Mouse (Mus musculus) retina, postnatal 7 days (tissue): ENCODE results near the gene Wwp2.

ENCODE experiments used
- DNase-seq: peaks from one replicate; pipeline ENCODE4 v3.0.0-alpha.2; 2012; ENCODE audit warnings: low read depth, low spot score

The Wwp2 gene

DNA sequence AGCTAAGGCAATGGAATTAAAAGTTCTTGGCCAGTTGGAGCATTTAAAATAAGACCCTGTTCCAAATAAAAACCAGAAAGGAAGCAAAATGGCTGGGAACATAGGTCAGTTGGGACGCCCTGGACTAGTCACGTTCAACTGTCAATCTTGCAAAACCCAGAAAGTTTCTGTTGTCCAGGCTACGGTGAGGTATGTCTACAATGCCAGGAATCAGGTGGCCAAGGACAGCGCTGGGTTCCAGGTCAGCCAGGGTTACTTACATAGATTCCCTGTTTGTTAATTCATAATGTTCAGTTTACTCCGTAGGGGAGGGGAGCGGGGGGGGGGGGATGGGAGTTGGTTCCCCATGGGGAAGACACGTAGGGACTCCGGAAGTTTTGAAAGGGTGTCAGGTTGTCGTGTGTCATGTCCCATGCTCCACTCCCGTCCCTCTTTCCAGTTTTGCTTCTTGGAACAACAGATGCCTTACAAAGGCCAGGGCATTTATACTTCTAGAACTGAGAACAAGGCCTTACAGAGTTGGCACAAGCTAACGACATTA, 674 bp upstream of the Wwp2 start:
- no peak for DNase-seq

DNA sequence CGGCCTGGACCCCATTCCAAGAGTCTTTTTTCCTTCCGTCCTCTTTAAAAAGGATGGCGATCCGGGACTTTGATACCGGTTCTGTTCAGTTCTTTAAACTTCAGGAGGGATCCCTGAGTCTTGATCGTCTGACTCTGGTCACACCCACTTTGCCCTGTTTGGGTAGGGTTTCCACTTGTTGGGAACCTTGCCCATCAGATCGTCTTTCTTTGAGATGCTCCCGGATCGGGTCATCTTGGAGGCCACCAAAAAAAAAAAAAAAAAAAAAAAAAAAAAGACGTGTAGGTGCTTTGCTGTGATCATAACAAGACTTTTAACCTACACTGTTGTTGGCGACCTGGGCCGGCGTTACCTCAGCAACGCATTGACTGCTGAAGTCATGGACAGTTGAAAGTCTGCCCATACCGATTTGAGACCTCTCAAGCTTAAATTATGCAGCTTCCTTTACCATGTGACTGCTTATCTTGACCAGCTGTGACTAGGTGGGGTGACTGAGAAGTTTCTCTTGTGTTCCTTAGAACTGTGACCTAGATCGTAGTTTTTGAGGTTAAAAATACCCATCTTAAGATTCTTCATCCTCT, 766 bp downstream of the Wwp2 start:
- DNase-seq: no peak

DNA sequence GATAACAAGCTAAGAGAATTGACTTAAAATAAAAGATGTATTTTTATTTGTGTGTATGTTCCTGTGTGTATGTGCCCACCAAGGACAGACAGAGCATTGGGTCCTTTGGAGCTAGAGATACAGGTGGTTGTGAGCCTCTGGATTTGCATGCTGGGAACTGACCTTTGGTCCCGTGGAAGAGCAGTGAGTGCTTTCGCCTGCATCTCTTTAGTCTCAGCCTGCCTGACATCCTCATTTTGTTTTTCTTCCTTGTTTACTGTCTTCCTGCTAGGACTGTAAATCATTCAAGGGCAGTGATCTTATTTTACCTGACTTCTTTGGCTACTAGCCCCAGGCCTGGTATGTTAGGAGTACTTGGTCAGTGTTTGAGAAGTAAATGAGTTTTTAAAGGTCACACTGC, 1.5 kb downstream of the Wwp2 start:
- no peak for DNase-seq

DNA sequence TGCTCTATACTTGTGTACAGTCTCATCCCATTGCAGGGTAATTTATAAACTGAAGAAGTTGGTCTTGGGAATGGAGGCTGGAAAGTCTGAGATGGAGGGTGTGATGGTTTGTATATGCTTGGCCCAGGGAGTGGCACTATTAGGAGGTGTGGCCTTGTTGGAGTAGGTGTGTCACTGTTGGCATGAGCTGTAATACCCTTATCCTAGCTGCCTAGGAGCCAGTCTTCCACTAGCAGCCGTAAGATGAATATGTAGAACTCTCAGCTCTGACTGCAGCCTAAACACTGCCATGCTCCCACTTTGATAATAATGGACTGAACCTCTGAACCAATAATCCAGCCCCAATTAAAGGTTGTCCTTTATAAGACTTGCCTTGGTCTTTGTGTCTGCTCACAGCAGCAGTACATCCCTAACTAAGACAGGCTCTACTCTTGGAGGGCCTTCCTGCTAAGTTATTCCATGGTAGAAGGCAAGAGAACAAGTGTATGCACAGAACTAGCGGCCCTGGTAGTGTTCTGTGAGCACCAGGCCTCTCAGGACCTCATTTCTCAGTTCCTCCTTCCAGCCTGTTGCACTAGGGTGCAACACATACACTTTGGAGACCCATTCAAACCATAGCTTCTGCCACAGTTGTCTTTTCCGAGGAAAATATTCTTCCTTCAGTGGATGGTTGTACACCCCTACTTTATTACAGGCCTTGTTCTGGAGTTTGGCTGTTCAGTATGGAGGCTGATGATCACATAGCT, 3.9 kb downstream of the Wwp2 start:
- DNase-seq: no peak

- no peak for DNase-seq
These were observed 8.5 kb downstream of the Wwp2 start for GRCm38 (mm10) chr8:107444626-107445025.

DNA sequence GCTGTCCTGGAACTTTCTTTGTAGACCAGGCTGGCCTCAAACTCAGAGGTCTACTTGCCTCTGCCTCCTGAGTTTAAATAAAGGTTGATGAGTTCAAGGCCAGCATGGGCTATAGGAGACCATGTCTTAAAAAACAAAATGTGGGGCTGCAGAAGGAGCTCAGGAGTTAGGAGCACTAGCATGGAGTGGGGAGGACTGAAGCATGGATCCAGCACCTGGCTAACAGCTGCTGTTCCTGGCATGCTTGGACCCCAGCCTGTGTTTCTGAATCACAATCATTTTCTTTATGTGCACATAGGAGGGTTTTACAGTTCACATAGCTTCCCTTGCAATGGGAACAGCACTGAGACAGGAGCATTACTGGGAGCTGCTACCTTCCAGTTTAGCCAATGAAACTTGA, 11.5 kb downstream of the Wwp2 start:
- DNase-seq: no peak

- no peak for DNase-seq
These were observed 12.3 kb downstream of the Wwp2 start for GRCm38 (mm10) chr8:107448382-107448889.

DNA sequence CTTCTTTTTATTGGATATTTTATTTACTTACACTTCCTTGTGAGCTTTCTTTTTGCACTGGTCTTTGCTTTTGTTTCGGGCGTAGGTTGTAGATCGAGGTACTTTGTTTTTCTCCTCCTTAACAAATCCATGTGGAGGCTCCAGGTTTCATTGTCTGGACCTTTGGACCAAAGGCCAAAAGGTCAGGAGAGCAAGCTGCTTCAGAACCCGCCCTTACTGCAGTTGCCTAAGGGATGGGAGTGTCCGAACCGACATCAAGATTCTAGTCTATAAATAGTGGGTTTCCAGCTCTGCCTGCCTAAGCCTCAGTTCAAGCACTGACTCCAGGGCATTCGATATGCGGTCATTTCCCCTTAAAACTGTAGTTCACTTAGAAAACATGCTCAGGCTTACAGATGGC, 13.0 kb downstream of the Wwp2 start:
- no peak for DNase-seq

DNA sequence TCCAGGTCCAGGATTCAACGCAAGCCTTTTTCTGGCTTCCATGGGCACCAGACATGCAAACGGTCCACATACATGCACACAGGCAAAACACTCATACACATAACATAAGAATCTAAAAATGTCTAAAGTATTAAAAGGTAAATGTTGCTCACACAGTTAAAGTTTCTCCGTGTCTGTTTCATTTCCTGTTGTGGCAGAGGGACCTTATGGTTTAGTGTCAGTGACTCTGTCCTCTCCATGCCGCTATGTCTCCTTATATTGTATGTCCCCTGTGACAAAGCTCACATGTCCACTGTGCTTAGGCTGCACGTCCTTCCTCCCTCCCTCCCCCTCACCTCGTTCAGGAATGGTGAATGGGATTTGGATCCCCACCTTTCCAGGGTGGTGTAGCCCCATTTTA, 13.5 kb downstream of the Wwp2 start:
- no peak for DNase-seq

DNA sequence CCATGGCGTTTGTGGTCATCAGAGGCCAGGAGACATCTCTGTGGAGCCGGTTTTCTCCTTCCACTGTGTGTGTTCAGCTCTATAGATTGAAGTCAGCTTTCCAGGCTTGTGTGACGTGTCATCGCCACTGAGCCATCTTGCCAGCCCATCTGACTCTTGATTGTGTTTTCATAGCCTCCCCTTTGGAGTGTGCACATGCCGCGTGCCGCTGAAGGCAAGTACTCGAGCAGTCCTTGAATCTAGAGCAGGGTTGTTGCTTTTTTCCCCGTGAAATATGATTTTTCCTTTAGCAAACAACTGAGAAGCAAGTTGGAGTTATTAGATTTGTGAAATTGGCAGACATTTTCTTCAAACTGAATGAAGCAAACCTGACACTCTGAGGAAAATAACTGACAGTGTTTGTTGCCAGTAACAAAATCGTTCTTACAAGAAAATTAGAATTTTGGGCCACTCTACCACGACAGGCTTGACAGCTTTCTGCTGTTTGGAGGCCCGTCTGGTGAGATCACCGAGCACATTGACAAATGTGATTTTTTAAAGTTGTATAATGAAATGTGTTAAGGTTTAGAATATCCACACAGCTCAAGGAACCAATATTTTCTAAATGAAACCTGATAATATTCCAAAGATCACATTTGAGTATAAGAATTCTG, 15.4 kb downstream of the Wwp2 start:
- DNase-seq: no peak

- no peak for DNase-seq
These were observed 17.2 kb downstream of the Wwp2 start for GRCm38 (mm10) chr8:107453386-107453785.

DNA sequence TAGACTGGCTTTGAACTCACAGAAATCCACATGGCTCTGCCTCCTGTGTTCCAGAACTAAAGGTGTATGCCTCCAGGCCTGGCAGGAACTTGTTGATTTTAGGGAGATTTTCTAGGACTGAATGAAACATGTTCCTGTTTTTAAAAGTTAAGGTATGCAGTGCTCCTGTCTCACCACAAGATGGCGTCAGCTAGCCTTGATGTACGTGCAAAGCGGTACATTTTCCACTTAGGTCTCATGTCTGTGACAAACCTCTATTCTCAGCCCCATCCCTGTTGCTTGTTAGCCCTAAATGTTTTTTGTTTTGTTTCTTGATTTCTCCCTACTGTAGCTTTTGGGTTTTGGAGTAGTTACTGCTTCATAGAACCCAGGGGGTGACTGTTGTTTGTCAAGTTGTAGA, 19.1 kb downstream of the Wwp2 start:
- no peak for DNase-seq

DNA sequence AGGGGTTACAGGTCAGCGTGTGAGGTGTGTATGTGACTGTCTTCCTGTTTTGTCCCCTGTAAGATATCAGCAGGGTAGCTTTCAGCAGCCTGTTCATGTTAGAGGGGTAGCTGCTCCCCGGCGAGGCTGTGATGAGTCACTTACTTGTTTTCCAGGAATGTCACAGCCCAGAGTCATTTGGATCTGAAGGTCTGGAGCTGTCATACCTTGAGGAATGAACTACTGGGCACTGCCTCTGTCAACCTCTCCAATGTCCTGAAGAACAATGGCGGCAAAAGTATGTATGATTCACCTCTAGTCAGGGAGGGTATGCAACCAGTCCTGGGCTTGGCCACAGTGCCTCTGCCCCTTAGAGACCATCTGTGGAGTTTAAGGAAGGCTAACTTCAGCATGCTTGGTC, 21.6 kb downstream of the Wwp2 start:
- no peak for DNase-seq

- no peak for DNase-seq
These were observed 22.1 kb downstream of the Wwp2 start for GRCm38 (mm10) chr8:107458281-107458680.

GRCm38 (mm10) chr8:107462423-107462822, 26.3 kb downstream of the Wwp2 start:
- DNase-seq: no peak

DNA sequence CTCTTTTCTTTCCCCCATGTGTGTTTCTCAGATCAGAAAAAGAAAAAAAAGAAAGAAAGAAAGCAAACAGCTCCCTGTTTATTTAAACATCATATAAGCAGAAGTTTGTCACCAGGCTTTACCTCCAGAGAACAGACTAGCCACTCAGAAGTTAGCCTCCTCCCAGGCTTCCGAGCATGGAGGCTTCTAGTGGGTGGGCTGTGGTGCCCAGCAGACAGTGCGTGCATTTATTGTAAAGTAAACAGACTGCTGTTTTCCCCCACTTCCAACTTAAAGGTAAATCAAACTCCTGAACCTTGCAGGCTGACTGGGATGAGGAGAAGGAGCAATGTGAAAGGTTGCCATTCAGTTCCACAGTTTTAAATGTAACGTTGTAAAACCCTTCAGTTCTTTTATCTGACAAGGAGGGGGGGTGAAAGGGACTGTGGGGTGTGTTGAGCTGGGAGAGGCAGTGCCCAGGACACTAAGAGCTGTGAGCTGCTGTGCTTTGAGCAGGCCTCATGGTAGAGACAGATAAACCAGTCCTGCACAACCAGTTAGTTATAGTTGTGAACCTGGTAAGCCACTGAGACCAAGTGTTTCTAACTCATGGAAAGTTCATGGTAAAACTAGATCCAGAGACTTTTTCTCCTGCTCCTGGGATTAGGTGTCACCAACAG, 29.3 kb downstream of the Wwp2 start:
- DNase-seq: no peak

GRCm38 (mm10) chr8:107466642-107467041, 30.5 kb downstream of the Wwp2 start:
- no peak for DNase-seq

DNA sequence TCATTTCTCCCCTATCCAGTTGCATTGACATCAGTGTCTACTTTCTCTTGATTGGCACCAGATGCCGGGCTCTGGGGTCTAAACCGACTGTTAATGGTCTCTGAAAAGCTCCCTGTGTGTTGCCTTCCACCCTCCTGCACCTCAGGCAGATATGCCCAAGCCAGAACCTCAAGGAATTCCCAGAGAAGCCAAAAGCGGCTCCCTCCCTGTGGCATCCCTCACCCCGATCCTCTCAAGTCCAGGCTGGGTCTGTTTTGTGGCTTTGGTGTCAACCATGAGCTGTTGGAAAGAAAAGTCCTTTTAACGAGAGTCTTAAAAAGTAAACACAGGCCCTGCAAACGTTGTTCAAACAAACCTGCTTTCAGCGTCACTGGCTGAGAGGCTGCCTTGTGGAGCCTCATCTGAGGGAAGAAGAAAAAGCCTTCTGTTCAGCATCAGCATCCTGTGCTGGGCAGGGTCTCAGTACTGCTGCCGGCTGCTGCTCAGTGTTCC, 32.7 kb downstream of the Wwp2 start:
- DNase-seq: no peak

DNA sequence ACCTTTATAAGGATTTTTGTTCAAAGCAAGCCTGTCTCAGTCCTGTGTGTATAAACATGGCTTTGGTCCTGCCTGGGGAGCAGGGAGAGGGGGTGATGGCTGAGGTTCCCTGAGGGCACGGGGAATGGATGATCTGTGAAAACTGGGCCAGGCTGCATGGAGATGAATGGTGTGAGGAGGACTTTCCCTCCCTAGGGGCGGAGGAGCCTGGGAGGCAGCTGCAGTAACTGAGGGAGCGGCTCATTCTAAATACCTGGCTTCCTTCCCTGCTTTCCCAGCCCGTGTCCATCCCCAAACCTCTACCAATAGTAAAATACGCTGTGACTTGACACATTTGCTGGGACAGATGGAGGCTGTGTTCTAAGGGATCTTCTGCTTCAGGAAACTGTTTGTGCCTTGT, 34.1 kb downstream of the Wwp2 start:
- no peak for DNase-seq

DNA sequence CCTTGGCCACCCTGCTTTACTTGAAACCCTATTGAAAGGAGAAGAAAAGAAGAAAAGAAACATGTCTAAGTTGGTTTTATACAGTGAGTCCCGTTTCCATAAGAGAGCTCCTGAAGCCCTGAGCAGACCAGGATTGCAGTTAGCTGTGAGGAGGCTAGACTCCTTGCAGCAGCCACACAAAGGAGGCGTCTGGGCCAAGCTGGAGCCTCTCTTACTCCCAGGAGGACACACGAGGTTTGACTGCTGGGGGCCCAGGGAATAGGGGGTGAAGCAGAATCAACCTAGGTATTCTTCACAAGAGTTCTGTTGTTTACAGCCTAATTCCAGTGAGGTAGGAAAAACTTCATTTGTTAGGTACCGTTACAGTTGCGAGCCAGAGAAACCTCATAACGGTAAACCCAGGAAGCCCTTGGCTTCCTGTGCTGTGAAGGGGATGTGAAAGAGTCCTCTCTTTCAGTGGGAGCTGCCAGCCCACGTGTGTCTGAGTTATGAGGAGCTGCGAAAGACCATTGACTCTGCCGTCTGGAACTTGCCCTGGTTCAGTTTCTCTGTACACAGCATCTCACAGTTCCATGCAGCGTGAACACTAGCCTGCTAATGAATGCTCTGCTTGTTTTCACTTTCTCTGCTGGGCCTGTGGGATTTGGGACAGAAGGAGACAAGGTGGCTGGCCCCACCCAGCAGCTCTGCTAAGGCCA, 36.4 kb downstream of the Wwp2 start:
- DNase-seq: no peak

DNA sequence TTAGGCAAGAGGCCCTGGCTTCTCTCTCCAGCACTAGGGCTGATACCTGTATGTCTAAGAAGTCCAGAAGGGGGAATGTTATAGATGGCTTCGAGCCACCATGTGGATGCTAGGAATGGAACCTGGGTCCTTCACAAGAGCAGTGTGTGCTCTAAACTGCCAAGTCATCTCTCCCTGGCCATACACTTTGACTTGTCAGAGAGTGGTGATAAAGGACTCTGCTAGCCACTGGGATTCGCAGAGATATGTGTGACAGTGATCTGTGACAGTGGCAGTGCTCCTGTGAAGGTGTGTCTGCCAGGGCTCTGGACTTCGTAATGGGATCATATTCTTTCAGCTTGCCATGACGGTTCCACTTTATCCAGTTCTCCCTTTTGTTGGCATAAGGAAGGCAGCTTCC, 37.2 kb downstream of the Wwp2 start:
- DNase-seq: no peak
